Mouse (Mus musculus): ENCODE data around the gene Fam241a. TPM values are rescaled to one million over a fixed set of nuclear protein-coding genes. Genes with fewer than 3 reads are reported as not detected.

The Fam241a gene
- total and polyA plus RNA-seq, 3 experiments = 1.6 to 12.7 (median 5.3) TPM

- dilution Hi-C loops (cut with MboI; ENCODE audit: extremely low pct_ligation_motif_present, extremely low pct_unique_long_range_greater_than_20kb, low sequenced_read_pairs) (no loop called here), in situ Hi-C loops (cut with MboI; ENCODE audit: low pct_ligation_motif_present, low pct_unique_long_range_greater_than_20kb, low sequenced_read_pairs) (loop anchor here (5.0 kb wide), 1 partner anchor 96 kb away; no protein-coding TSS in a partner anchor)
- Histone ChIP-seq H3K4me1 (ENCODE audit: control insufficient read depth in 1 of 2, insufficient read depth in 2 of 2) (no peaks in the 10 kb centered on the region), H3K9me3 (replicated peaks; ENCODE audit: low read length) (peaks cover 4% of the 10 kb centered on the region), H3K27ac (ENCODE audit: insufficient read depth, low read depth) (no peak overlapping the region), H3K79me2 (replicated peaks; ENCODE audit: control insufficient read depth, extremely low read depth, insufficient read depth, poor library complexity, severe bottlenecking) (no peaks in the 10 kb centered on the region), H3K9ac (ENCODE audit: insufficient read depth, low read depth) (no peak overlapping the region), H3K36me3 (replicated peaks in 1 of 2; ENCODE audit: control insufficient read depth in 1 of 2, insufficient read depth in 1 of 2, low read length in 1 of 2) (no peaks in the 10 kb centered on the region), H3K4me2 (ENCODE audit: insufficient read depth, low read depth, poor library complexity, severe bottlenecking) (no peak overlapping the region), H3K4me3 (replicated peaks in 1 of 3; ENCODE audit: low read depth in 2 of 3, low read length in 2 of 3, poor library complexity in 1 of 3) (no peak overlapping the region), H3K27me3 (replicated peaks) (no peaks in the 10 kb centered on the region)
- DNase-seq (ENCODE audit: extremely low read depth) = no peak
- TF ChIP-seq MXI1 (IDR thresholded peaks at IDR 0.05; ENCODE audit: low read depth, low read length) (no peak), RAD21 (IDR thresholded peaks at IDR 0.05; ENCODE audit: low read depth, low read length) (no peak), PAX5 (IDR thresholded peaks at IDR 0.05; ENCODE audit: low read length) (no peak), POLR2AphosphoS2 (IDR thresholded peaks at IDR 0.05; ENCODE audit: low read depth, low read length) (no peak), MAZ (IDR thresholded peaks at IDR 0.05; ENCODE audit: low read depth, low read length) (no peak), ZC3H11A (IDR thresholded peaks at IDR 0.05; ENCODE audit: low read depth, low read length) (no peak), CHD2 (IDR thresholded peaks at IDR 0.05; ENCODE audit: low read length) (no peak), CHD1 (IDR thresholded peaks at IDR 0.05; ENCODE audit: low read depth, low read length) (no peak), NELFE (IDR thresholded peaks at IDR 0.05; ENCODE audit: low read depth, low read length) (no peak), MAFK (IDR thresholded peaks at IDR 0.05; ENCODE audit: insufficient replicate concordance, low read length) (no peak), NRF1 (IDR thresholded peaks at IDR 0.05; ENCODE audit: low read depth, low read length) (no peak), BHLHE40 (IDR thresholded peaks at IDR 0.05; ENCODE audit: low read depth, low read length) (no peak), USF1 (IDR thresholded peaks at IDR 0.05; ENCODE audit: low read depth, low read length) (no peak)
Measured at GRCm38 (mm10) chr3:127850776-127851646, 45.1 kb downstream of the Fam241a start.

- H3K79me2 ChIP-seq (replicated peaks; ENCODE audit: control insufficient read depth, extremely low read depth, insufficient read depth, poor library complexity, severe bottlenecking) = no peaks in the 10 kb centered on the region
- in situ Hi-C loops (cut with MboI; ENCODE audit: low pct_ligation_motif_present, low pct_unique_long_range_greater_than_20kb, low sequenced_read_pairs) = loop anchor here (5.0 kb wide), 1 partner anchor 97 kb away; no protein-coding TSS in a partner anchor
- H3K9ac ChIP-seq (ENCODE audit: insufficient read depth, low read depth) = no peak overlapping the region
- no peak overlapping the region for H3K4me3 ChIP-seq (replicated peaks in 1 of 3; ENCODE audit: low read depth in 2 of 3, low read length in 2 of 3, poor library complexity in 1 of 3)
- no peak for TF ChIP-seq USF1 (IDR thresholded peaks at IDR 0.05; ENCODE audit: low read depth, low read length)
- no peak for TF ChIP-seq ZC3H11A (IDR thresholded peaks at IDR 0.05; ENCODE audit: low read depth, low read length)
- no peak for TF ChIP-seq HCFC1 (IDR thresholded peaks at IDR 0.05; ENCODE audit: low read depth, low read length)
- no peak for TF ChIP-seq SMC3 (IDR thresholded peaks at IDR 0.05; ENCODE audit: low read depth, low read length)
- TF ChIP-seq SIN3A (IDR thresholded peaks at IDR 0.05; ENCODE audit: low read length) = no peak
- no peak for TF ChIP-seq JUND (conservative IDR thresholded peaks at IDR 0.05; ENCODE audit: low read depth, low read length)
- no peak for TF ChIP-seq ELF1 (IDR thresholded peaks at IDR 0.05; ENCODE audit: low read depth, low read length)
- no peak for TF ChIP-seq ETS1 (conservative IDR thresholded peaks at IDR 0.05; ENCODE audit: low read depth, low read length)
- TF ChIP-seq UBTF (IDR thresholded peaks at IDR 0.05; ENCODE audit: low read depth, low read length) = no peak
- no peak for TF ChIP-seq ZMIZ1 (IDR thresholded peaks at IDR 0.05; ENCODE audit: low read depth, low read length)
- TF ChIP-seq POLR2AphosphoS2 (IDR thresholded peaks at IDR 0.05; ENCODE audit: low read depth, low read length) = no peak
- no peak for TF ChIP-seq MAZ (IDR thresholded peaks at IDR 0.05; ENCODE audit: low read depth, low read length)
- TF ChIP-seq MAX (IDR thresholded peaks at IDR 0.05; ENCODE audit: low read length) = no peak
- no peak for TF ChIP-seq CHD2 (IDR thresholded peaks at IDR 0.05; ENCODE audit: low read length)
- no peak for TF ChIP-seq ZNF384 (IDR thresholded peaks at IDR 0.05; ENCODE audit: low read depth, low read length)
- TF ChIP-seq CTCF (conservative IDR thresholded peaks at IDR 0.05 in 1 of 2, IDR thresholded peaks at IDR 0.05 in 1 of 2; ENCODE audit: low read depth in 2 of 2, low read length in 2 of 2) = no peak
- no peaks in the 10 kb centered on the region for H3K36me3 ChIP-seq (replicated peaks in 1 of 2; ENCODE audit: control insufficient read depth in 1 of 2, insufficient read depth in 1 of 2, low read length in 1 of 2)
- no peak overlapping the region for H3K4me2 ChIP-seq (ENCODE audit: insufficient read depth, low read depth, poor library complexity, severe bottlenecking)
- H3K9me3 ChIP-seq (replicated peaks; ENCODE audit: low read length) = peaks cover 7% of the 10 kb centered on the region
- H3K27me3 ChIP-seq (replicated peaks) = no peaks in the 10 kb centered on the region
- dilution Hi-C loops (cut with MboI; ENCODE audit: extremely low pct_ligation_motif_present, extremely low pct_unique_long_range_greater_than_20kb, low sequenced_read_pairs) = no loop called here
- DNase-seq (ENCODE audit: extremely low read depth) = no peak
- no peak overlapping the region for H3K27ac ChIP-seq (ENCODE audit: insufficient read depth, low read depth)
- H3K4me1 ChIP-seq (ENCODE audit: control insufficient read depth in 1 of 2, insufficient read depth in 2 of 2) = no peaks in the 10 kb centered on the region
Measured at GRCm38 (mm10) chr3:127849922-127850321, 46.2 kb downstream of the Fam241a start.
